Mouse (Mus musculus) liver, embryonic 14.5 days (tissue): ENCODE data around the gene Ets1.

Source experiments
- CTCF ChIP-seq: IDR thresholded peaks from 2 replicates; pipeline ENCODE4 v1.5.1; 2016; ENCODE audit warnings: antibody characterized with exemption, low read depth, control low read depth
- EP300 ChIP-seq: IDR thresholded peaks from 2 replicates; pipeline ENCODE4 v1.6.1; 2016; ENCODE audit warnings: antibody characterized with exemption, low read depth

DNA sequence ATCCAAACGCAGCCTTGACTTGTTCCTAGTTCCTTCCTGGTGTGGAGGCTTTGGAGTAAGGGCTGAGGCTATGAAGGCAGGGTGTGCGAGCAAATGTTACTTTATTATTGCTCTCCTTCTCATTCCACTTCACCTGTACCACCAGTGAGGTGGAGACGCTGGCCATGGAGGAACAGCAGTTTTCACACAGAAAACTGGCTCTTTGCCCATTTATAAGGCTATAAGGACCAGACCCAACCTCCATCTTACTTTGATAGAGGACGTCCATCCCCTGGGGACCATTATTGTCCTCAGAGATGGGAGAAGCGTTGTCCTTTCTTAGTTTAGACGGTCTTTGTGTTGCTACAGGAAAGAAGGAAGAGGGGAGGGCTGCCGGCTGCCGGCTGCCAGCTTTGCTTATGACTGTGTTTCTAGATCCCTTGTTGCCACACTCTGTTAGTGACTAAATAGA, 63.4 kb downstream of the Ets1 start:
- no peak for TF ChIP-seq EP300
- TF ChIP-seq CTCF = no peak
